Mouse (Mus musculus): ENCODE measurements around the gene Vmn1r35. TPM values are rescaled to one million over a fixed set of nuclear protein-coding genes. Genes with fewer than 3 reads are reported as not detected.
"Not testable (repeated sequence)": the region's sequence is repeated elsewhere in the genome, so short reads cannot be mapped to it uniquely, and the experiment has no call there.

Vmn1r35 gene
- polyA plus RNA-seq (2015; fragmentation: Nextera tagmentation; extraction: Ambion mirVana), result not detected in 2 replicates

- Histone ChIP-seq H3K4me3 (replicated peaks) (no peak within 1 kb of the TSS), H3K4me2 (replicated peaks) (no peak within 1 kb of the TSS), H3K27me3 (no peaks in the 10 kb centered on the region), H3K9me3 (replicated peaks) (no peaks in the 10 kb centered on the region), H3K36me3 (no peaks in the 10 kb centered on the region), H3K9ac (no peak within 1 kb of the TSS), H3K4me1 (no peaks in the 10 kb centered on the region), H3K27ac (replicated peaks) (no peak within 1 kb of the TSS)
- WGBS, result 67% methylated on average over 3 of the region's 3 CpGs
- ATAC-seq (ENCODE audit: insufficient number of reproducible peaks, low FRiP score, low TSS enrichment, low read depth), result no peak
Observed at GRCm38 (mm10) chr6:66685806-66686205, at the start of gene Vmn1r35. Vmn1r35 (minus strand) TSS chr6:66685906.

DNA sequence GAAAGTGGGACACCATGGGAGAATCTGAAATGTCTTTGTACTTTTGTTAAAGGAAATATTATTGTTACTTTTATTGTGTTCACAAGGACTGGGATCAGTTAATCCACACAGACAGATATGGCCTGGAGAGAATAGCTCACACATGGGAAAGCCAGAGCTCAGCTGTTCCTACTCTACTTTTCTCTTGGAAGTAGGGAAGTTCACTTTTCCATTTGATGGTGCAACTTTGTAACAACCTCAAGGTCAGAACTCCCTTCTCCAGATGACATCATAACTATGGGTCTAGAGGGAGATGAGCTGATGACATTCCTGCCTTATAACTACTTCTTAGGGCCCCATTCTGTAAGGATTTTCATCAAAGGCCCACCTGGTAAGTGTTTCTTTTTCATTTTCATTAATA is 43.4 kb upstream of the Vmn1r35 start, which contains the start of gene Vmn1r37:
TSS of gene Vmn1r37 (plus strand) at position 301 of the 400 bp plus-strand sequence.
- H3K4me2 ChIP-seq (replicated peaks); H3K27ac ChIP-seq (replicated peaks); H3K27me3 ChIP-seq; ATAC-seq (ENCODE audit: insufficient number of reproducible peaks, low FRiP score, low TSS enrichment, low read depth); H3K4me1 ChIP-seq; H3K36me3 ChIP-seq; H3K9me3 ChIP-seq (replicated peaks); H3K9ac ChIP-seq; H3K4me3 ChIP-seq (replicated peaks): not testable (repeated sequence)

DNA sequence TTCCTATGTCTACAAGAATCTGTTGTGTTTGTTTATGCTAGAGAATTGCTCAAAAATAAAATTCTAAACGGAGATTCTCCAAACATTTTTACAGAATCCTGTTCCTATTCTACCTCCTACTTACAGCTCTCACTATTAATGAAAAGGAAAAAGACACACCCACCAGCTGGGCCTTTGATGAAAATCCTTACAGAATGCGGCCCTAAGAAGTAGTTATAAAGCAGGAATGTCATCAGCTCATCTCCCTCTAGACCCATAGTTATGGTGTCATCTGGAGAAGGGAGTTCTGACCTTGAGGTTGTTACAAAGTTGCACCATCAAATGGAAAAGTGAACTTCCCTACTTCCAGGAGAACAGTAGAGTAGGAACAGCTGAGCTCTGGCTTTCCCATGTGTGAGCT is 33.4 kb upstream of the Vmn1r35 start, which contains the start of gene Vmn1r36:
TSS of gene Vmn1r36 (minus strand) at position 101 of the 400 bp plus-strand sequence.
- H3K4me1 ChIP-seq; H3K9me3 ChIP-seq (replicated peaks); H3K9ac ChIP-seq; H3K36me3 ChIP-seq; H3K27me3 ChIP-seq; H3K27ac ChIP-seq (replicated peaks); H3K4me3 ChIP-seq (replicated peaks); H3K4me2 ChIP-seq (replicated peaks); ATAC-seq (ENCODE audit: insufficient number of reproducible peaks, low FRiP score, low TSS enrichment, low read depth): not testable (repeated sequence)
- 54% methylated on average over 2 of the region's 2 CpGs for WGBS

DNA sequence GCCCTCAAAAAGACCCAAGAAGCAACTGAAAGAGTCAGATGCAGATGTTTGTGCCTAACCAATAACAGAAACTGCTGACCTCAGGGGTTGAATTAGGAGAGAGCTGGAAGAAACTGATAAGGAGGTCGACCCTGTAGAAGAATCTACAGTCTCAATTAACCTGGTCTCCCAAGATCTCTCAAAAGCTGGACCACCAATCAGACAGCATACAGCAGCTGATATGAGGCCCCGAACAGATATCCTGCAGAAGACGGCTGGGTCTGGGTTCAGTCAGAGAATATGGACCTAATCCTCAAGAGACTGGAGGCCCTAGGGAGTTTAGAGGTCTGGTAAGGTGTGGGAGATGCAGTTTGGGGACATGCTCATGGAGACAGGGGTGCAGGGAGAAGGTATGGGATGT is 28.1 kb upstream of the Vmn1r35 start:
- H3K4me1 ChIP-seq, result no peaks in the 10 kb centered on the region
- ATAC-seq (ENCODE audit: insufficient number of reproducible peaks, low FRiP score, low TSS enrichment, low read depth), result no peak
- 71% methylated on average over 3 of the region's 3 CpGs for WGBS
- no peak overlapping the region for H3K27ac ChIP-seq (replicated peaks)
- H3K4me3 ChIP-seq (replicated peaks), result no peak overlapping the region
- no peaks in the 10 kb centered on the region for H3K9me3 ChIP-seq (replicated peaks)
- no peaks in the 10 kb centered on the region for H3K27me3 ChIP-seq
- H3K4me2 ChIP-seq (replicated peaks), result no peak overlapping the region
- no peaks in the 10 kb centered on the region for H3K36me3 ChIP-seq
- no peak overlapping the region for H3K9ac ChIP-seq

GRCm38 (mm10) chr6:66708901-66709300 is 23.2 kb upstream of the Vmn1r35 start:
- no peak overlapping the region for H3K27ac ChIP-seq (replicated peaks)
- H3K9ac ChIP-seq, result no peak overlapping the region
- H3K27me3 ChIP-seq, result no peaks in the 10 kb centered on the region
- no peak overlapping the region for H3K4me3 ChIP-seq (replicated peaks)
- H3K36me3 ChIP-seq, result no peaks in the 10 kb centered on the region
- no peaks in the 10 kb centered on the region for H3K4me1 ChIP-seq
- H3K4me2 ChIP-seq (replicated peaks), result no peak overlapping the region
- no peak for ATAC-seq (ENCODE audit: insufficient number of reproducible peaks, low FRiP score, low TSS enrichment, low read depth)
- H3K9me3 ChIP-seq (replicated peaks), result no peaks in the 10 kb centered on the region

DNA sequence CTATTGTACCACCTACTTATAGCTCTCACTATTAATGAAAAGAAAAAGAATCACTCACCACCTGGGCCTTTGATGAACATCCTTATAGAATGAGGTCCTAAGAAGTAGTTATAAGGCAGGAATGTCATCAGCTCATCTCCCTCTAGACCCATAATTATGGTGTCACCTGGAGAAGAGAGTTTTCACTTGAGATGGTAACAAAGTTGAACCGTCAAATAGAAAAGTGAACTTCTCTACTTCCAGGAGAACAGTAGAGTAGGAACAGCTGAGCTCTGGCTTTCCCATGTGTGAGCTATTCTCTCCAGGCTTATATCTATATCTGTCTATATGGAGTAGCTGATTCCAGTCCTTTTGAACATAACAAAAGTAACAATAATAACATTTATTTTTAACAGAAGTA is 41.9 kb downstream of the Vmn1r35 start, which contains the start of gene Vmn1r34:
TSS of gene Vmn1r34 (minus strand) at position 101 of the 400 bp plus-strand sequence.
- H3K27ac ChIP-seq (replicated peaks), result no peak within 1 kb of the TSS
- H3K9ac ChIP-seq, result no peak within 1 kb of the TSS
- no peak within 1 kb of the TSS for H3K4me3 ChIP-seq (replicated peaks)
- H3K4me1 ChIP-seq, result no peaks in the 10 kb centered on the region
- no peak within 1 kb of the TSS for H3K4me2 ChIP-seq (replicated peaks)
- no peaks in the 10 kb centered on the region for H3K9me3 ChIP-seq (replicated peaks)
- WGBS, result 73% methylated on average over 1 of the region's 1 CpGs
- H3K36me3 ChIP-seq, result no peaks in the 10 kb centered on the region
- ATAC-seq (ENCODE audit: insufficient number of reproducible peaks, low FRiP score, low TSS enrichment, low read depth), result no peak
- no peaks in the 10 kb centered on the region for H3K27me3 ChIP-seq

Other genes with a start within 250 kb of the Vmn1r35 start
- gene Mad2l1, start 150.5 kb downstream of the Vmn1r35 start, polyA plus RNA-seq (2015; fragmentation: Nextera tagmentation; extraction: Ambion mirVana), result 66.4 and 67.4 TPM in 2 replicates
- gene Vmn1r32, start 125.8 kb downstream of the Vmn1r35 start, polyA plus RNA-seq (2015; fragmentation: Nextera tagmentation; extraction: Ambion mirVana), result not detected in 2 replicates
- gene Vmn1r33, start 67.6 kb downstream of the Vmn1r35 start, polyA plus RNA-seq (2015; fragmentation: Nextera tagmentation; extraction: Ambion mirVana), result 0.07 TPM in 1 of 2 replicates, not detected in the other
- not detected in 2 replicates for gene Vmn1r34, start 42.0 kb downstream of the Vmn1r35 start, polyA plus RNA-seq (2015; fragmentation: Nextera tagmentation; extraction: Ambion mirVana)
- not detected in 2 replicates for gene Vmn1r36, start 33.3 kb upstream of the Vmn1r35 start, polyA plus RNA-seq (2015; fragmentation: Nextera tagmentation; extraction: Ambion mirVana)
- 0.21 TPM in 1 of 2 replicates, not detected in the other for gene Vmn1r37, start 43.5 kb upstream of the Vmn1r35 start, polyA plus RNA-seq (2015; fragmentation: Nextera tagmentation; extraction: Ambion mirVana)
- gene Vmn1r38, start 96.7 kb upstream of the Vmn1r35 start, polyA plus RNA-seq (2015; fragmentation: Nextera tagmentation; extraction: Ambion mirVana), result not detected in 2 replicates
- not detected in 2 replicates for gene Vmn1r39, start 124.7 kb upstream of the Vmn1r35 start, polyA plus RNA-seq (2015; fragmentation: Nextera tagmentation; extraction: Ambion mirVana)
- 84.2 and 93.6 TPM in 2 replicates for gene Gng12, start 210.5 kb upstream of the Vmn1r35 start, polyA plus RNA-seq (2015; fragmentation: Nextera tagmentation; extraction: Ambion mirVana)

Measured in embryonic facial prominence, embryonic 15.5 days (tissue).